Mouse (Mus musculus) hindbrain, embryonic 16.5 days (tissue): Measurements from ENCODE around the gene Adh1. TPM values are rescaled to one million over a fixed set of nuclear protein-coding genes. Genes with fewer than 3 reads are reported as not detected.
A peak's percentile ranks its signal among the peaks of the same experiment; 100 is the strongest.

Experiments
- ATAC-seq: fragments of 200-750 bp; cut with Nextera tagmentation; 2 replicates; pipeline ENCODE4 v1.8.0; 2017; ENCODE audit warnings: moderate TSS enrichment, moderate library complexity
- H3K27ac ChIP-seq: fragments of 300-500 bp; sonication (generic); 2 replicates; pipeline ENCODE4 v1.5.1; 2014; ENCODE audit warnings: low read depth, mild to moderate bottlenecking, control low read depth, low read length, moderate library complexity
- H3K27me3 ChIP-seq: fragments of 300-500 bp; sonication (generic); replicated peaks from 2 replicates; pipeline ENCODE4 v1.6.1; 2014; ENCODE audit warnings: low read length; ENCODE audit not compliant: control insufficient read depth, insufficient read depth
- H3K36me3 ChIP-seq: fragments of 300-500 bp; sonication (generic); 2 replicates; pipeline ENCODE4 v1.6.1; 2014; ENCODE audit warnings: mild to moderate bottlenecking, low read length, moderate library complexity, mixed read lengths; ENCODE audit not compliant: control insufficient read depth, insufficient read depth
- H3K4me1 ChIP-seq: fragments of 300-500 bp; sonication (generic); 2 replicates; pipeline ENCODE4 v1.6.1; 2014; ENCODE audit warnings: low read depth, low read length; ENCODE audit not compliant: control insufficient read depth, insufficient read depth
- H3K4me2 ChIP-seq: fragments of 300-500 bp; sonication (generic); 2 replicates; pipeline ENCODE4 v1.6.1; 2014; ENCODE audit warnings: mild to moderate bottlenecking, low read length, control low read depth, moderate library complexity
- H3K4me3 ChIP-seq: fragments of 300-500 bp; sonication (generic); 2 replicates; pipeline ENCODE4 v1.5.1; 2014; ENCODE audit warnings: mild to moderate bottlenecking, low read length, control low read depth, moderate library complexity
- H3K9ac ChIP-seq: fragments of 300-500 bp; sonication (generic); 2 replicates; pipeline ENCODE4 v1.6.1; 2014; ENCODE audit warnings: low read depth, mild to moderate bottlenecking, control low read depth, low read length, moderate library complexity
- H3K9me3 ChIP-seq: fragments of 300-500 bp; sonication (generic); 2 replicates; pipeline ENCODE4 v1.6.1; 2014; ENCODE audit warnings: mild to moderate bottlenecking, low read length, moderate library complexity; ENCODE audit not compliant: control insufficient read depth
- WGBS: fragments of 180-500 bp; shearing (Covaris S2); extraction: QIAGEN DNeasy Blood & Tissue Kit; methylation state at CpG from one replicate; pipeline ENCODE4 v1.1.7; 2014; 5-methylcytosine and 5-hydroxymethylcytosine counted together
- polyA plus RNA-seq: library from polyadenylated mRNA; unstranded; fragments of >200 nt; fragmentation: Nextera tagmentation; extraction: Ambion mirVana; gene quantifications from 2 replicates; pipeline ENCODE4 v1.2.1, GENCODE M21; 2015

The Adh1 gene
- polyA plus RNA-seq, 1 experiment from 2014 or later: 1.7 TPM

- Histone ChIP-seq H3K4me2 (no peak overlapping the region), H3K36me3 (no peaks in the 10 kb centered on the region), H3K4me1 (no peaks in the 10 kb centered on the region), H3K4me3 (no peak overlapping the region), H3K27ac (no peak overlapping the region), H3K9me3 (no peaks in the 10 kb centered on the region), H3K9ac (no peak overlapping the region), H3K27me3 (no peaks in the 10 kb centered on the region)
- WGBS: 56% methylated on average over 2 of the region's 2 CpGs
- no peak for ATAC-seq
Observed at GRCm38 (mm10) chr3:138290672-138291071, 29.9 kb downstream of the Adh1 start.

- Histone ChIP-seq H3K9me3 (no peaks in the 10 kb centered on the region), H3K9ac (no peak overlapping the region), H3K27me3 (no peaks in the 10 kb centered on the region), H3K4me2 (no peak overlapping the region), H3K4me1 (no peaks in the 10 kb centered on the region), H3K27ac (no peak overlapping the region), H3K4me3 (no peak overlapping the region), H3K36me3 (no peaks in the 10 kb centered on the region)
- no peak for ATAC-seq
- 93% methylated on average over 4 of the region's 4 CpGs for WGBS
Observed at GRCm38 (mm10) chr3:138291529-138292117, 30.8 kb downstream of the Adh1 start.

- Histone ChIP-seq H3K9me3 (peaks cover 8% of the 10 kb centered on the region), H3K36me3 (no peaks in the 10 kb centered on the region), H3K4me2 (no peak overlapping the region), H3K9ac (no peak overlapping the region), H3K4me3 (no peak overlapping the region), H3K27ac (no peak overlapping the region), H3K27me3 (no peaks in the 10 kb centered on the region), H3K4me1 (no peaks in the 10 kb centered on the region)
- ATAC-seq: no peak
- 88% methylated on average over 7 of the region's 7 CpGs for WGBS
Observed at GRCm38 (mm10) chr3:138293298-138293895, 32.6 kb downstream of the Adh1 start.

GRCm38 (mm10) chr3:138300130-138300529 lies 39.3 kb downstream of the Adh1 start:
- no peak for ATAC-seq
- H3K4me1 ChIP-seq: no peaks in the 10 kb centered on the region
- H3K27ac ChIP-seq: no peak overlapping the region
- H3K4me2 ChIP-seq: no peak overlapping the region
- H3K4me3 ChIP-seq: no peak overlapping the region
- WGBS: 94% methylated on average over 9 of the region's 9 CpGs
- H3K27me3 ChIP-seq: no peaks in the 10 kb centered on the region
- peaks cover 8% of the 10 kb centered on the region for H3K9me3 ChIP-seq
- H3K9ac ChIP-seq: no peak overlapping the region
- H3K36me3 ChIP-seq: no peaks in the 10 kb centered on the region

- H3K4me1 ChIP-seq: peaks cover 3% of the 10 kb centered on the region; the same call in 1 of the 2 replicates
- no peaks in the 10 kb centered on the region for H3K27me3 ChIP-seq
- no peak overlapping the region for H3K4me2 ChIP-seq
- H3K4me3 ChIP-seq: no peak overlapping the region
- 41% methylated on average over 4 of the region's 4 CpGs for WGBS
- H3K9ac ChIP-seq: no peak overlapping the region
- ATAC-seq: no peak
- no peaks in the 10 kb centered on the region for H3K36me3 ChIP-seq
- no peak overlapping the region for H3K27ac ChIP-seq
- H3K9me3 ChIP-seq: peaks cover 8% of the 10 kb centered on the region
Observed at GRCm38 (mm10) chr3:138302676-138303075, 41.9 kb downstream of the Adh1 start.

GRCm38 (mm10) chr3:138303771-138304488 lies 43.1 kb downstream of the Adh1 start:
- Histone ChIP-seq H3K4me1 (peaks cover 3% of the 10 kb centered on the region; the same call in 1 of the 2 replicates), H3K9me3 (no peaks in the 10 kb centered on the region), H3K9ac (no peak overlapping the region), H3K4me2 (no peak overlapping the region), H3K4me3 (no peak overlapping the region), H3K27ac (no peak overlapping the region), H3K36me3 (no peaks in the 10 kb centered on the region), H3K27me3 (no peaks in the 10 kb centered on the region)
- WGBS: 92% methylated on average over 6 of the region's 6 CpGs
- ATAC-seq: no peak

- WGBS: 53% methylated on average over 4 of the region's 4 CpGs
- Histone ChIP-seq H3K9ac (no peak overlapping the region), H3K9me3 (no peaks in the 10 kb centered on the region), H3K4me1 (peaks cover 3% of the 10 kb centered on the region; the same call in 1 of the 2 replicates), H3K4me3 (no peak overlapping the region), H3K4me2 (no peak overlapping the region), H3K27ac (no peak overlapping the region), H3K36me3 (no peaks in the 10 kb centered on the region), H3K27me3 (no peaks in the 10 kb centered on the region)
- no peak for ATAC-seq
Observed at GRCm38 (mm10) chr3:138304489-138304871, 43.7 kb downstream of the Adh1 start.

- 67% methylated on average over 10 of the region's 10 CpGs for WGBS
- no peak overlapping the region for H3K27ac ChIP-seq
- no peak overlapping the region for H3K4me3 ChIP-seq
Observed at GRCm38 (mm10) chr3:138305486-138306289, 44.9 kb downstream of the Adh1 start.

GRCm38 (mm10) chr3:138306290-138306683 lies 45.5 kb downstream of the Adh1 start:
- ATAC-seq: 0 out of 2 replicates have a peak, but pooled peaks have one; percentile 68

More at GRCm38 (mm10) chr3:138305486-138306289, 44.9 kb downstream of the Adh1 start:
- peaks cover 3% of the 10 kb centered on the region; the same call in 1 of the 2 replicates for H3K4me1 ChIP-seq
- no peak overlapping the region for H3K4me2 ChIP-seq
- H3K9ac ChIP-seq: no peak overlapping the region
- H3K27me3 ChIP-seq: no peaks in the 10 kb centered on the region
- no peaks in the 10 kb centered on the region for H3K9me3 ChIP-seq
- H3K36me3 ChIP-seq: no peaks in the 10 kb centered on the region
- ATAC-seq: no peak

More at GRCm38 (mm10) chr3:138306290-138306683, 45.5 kb downstream of the Adh1 start:
- Histone ChIP-seq H3K27me3 (no peaks in the 10 kb centered on the region), H3K36me3 (no peaks in the 10 kb centered on the region), H3K4me2 (no peak overlapping the region), H3K4me1 (peaks cover 3% of the 10 kb centered on the region; the same call in 1 of the 2 replicates), H3K27ac (no peak overlapping the region), H3K9me3 (no peaks in the 10 kb centered on the region), H3K4me3 (no peak overlapping the region), H3K9ac (no peak overlapping the region)
- 39% methylated on average over 8 of the region's 8 CpGs for WGBS
